Mouse (Mus musculus) neural tube, embryonic 12.5 days (tissue): Measurements from ENCODE around the gene Zfp704. TPM values are rescaled to one million over a fixed set of nuclear protein-coding genes. Genes with fewer than 3 reads are reported as not detected.

Experiments used
- ATAC-seq: fragments of 200-750 bp; cut with Nextera tagmentation; 2 replicates; pipeline ENCODE4 v1.8.0; 2017; ENCODE audit warnings: low read depth, mild to moderate bottlenecking, moderate TSS enrichment, moderate library complexity; ENCODE audit not compliant: low FRiP score
- H3K27ac ChIP-seq: fragments of 300-500 bp; sonication (generic); 2 replicates; pipeline ENCODE4 v1.5.1; 2016
- H3K27me3 ChIP-seq: fragments of 300-500 bp; sonication (generic); replicated peaks from 2 replicates; pipeline ENCODE4 v1.6.1; 2016; ENCODE audit warnings: mild to moderate bottlenecking
- H3K36me3 ChIP-seq: fragments of 300-500 bp; sonication (generic); 2 replicates; pipeline ENCODE4 v1.6.1; 2016; ENCODE audit warnings: mild to moderate bottlenecking
- H3K4me1 ChIP-seq: fragments of 300-500 bp; sonication (generic); 2 replicates; pipeline ENCODE4 v1.6.1; 2016
- H3K4me2 ChIP-seq: fragments of 300-500 bp; sonication (generic); replicated peaks from 2 replicates; pipeline ENCODE4 v1.6.1; 2016; ENCODE audit warnings: mild to moderate bottlenecking
- H3K4me3 ChIP-seq: fragments of 300-500 bp; sonication (generic); 2 replicates; pipeline ENCODE4 v1.5.1; 2016
- H3K9ac ChIP-seq: fragments of 300-500 bp; sonication (generic); 2 replicates; pipeline ENCODE4 v1.6.1; 2016; ENCODE audit warnings: mild to moderate bottlenecking
- H3K9me3 ChIP-seq: fragments of 300-500 bp; sonication (generic); 2 replicates; pipeline ENCODE4 v1.6.1; 2016; ENCODE audit warnings: mild to moderate bottlenecking
- WGBS: fragments of 180-500 bp; shearing (Covaris S2); methylation state at CpG from one replicate; pipeline ENCODE4 v1.1.7; 2016; 5-methylcytosine and 5-hydroxymethylcytosine counted together
- polyA plus RNA-seq: library from polyadenylated mRNA; unstranded; fragments of >200 nt; fragmentation: Nextera tagmentation; extraction: Ambion mirVana; gene quantifications from 2 replicates; pipeline ENCODE4 v1.2.1, GENCODE M21; 2016

The Zfp704 gene
- polyA plus RNA-seq, 1 experiment from 2014 or later = 7.0 TPM

DNA sequence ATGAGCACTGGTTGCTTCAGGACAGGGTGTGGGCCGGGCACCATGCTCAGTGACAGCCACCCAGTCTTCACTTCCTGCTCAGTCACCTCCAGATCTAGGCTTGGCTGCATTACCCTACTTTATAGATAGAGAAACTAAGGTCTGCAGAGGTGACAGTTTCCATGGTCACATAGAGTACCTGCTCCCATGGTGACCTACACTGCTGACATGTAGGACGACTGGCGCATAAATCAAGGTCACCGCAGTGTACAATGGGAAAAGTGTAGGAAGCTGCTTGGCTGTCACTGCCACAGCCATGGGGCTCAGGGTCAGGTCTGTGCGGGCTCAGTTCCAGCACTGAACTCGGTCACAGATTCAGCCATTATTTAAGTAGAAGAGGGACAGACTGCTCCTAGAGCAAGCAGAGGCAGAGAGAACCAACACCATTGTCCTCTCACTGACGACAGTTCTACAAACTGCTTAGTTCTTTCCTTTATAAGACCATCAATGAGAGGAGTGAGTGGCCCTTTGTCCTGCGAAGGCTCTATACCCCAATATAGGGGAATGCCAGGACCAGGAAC lies 109.8 kb downstream of the Zfp704 start:
- Histone ChIP-seq H3K9ac (no peak overlapping the region), H3K9me3 (no peaks in the 10 kb centered on the region), H3K4me2 (no peak overlapping the region; the same call in 1 of the 2 replicates), H3K27ac (peak overlapping the region; percentile 15; the same call in 1 of the 2 replicates), H3K36me3 (no peaks in the 10 kb centered on the region), H3K4me3 (no peak overlapping the region), H3K4me1 (peaks cover 19% of the 10 kb centered on the region), H3K27me3 (no peaks in the 10 kb centered on the region)
- peak; percentile 78 for ATAC-seq
- 37% methylated on average over 8 of the region's 8 CpGs for WGBS

DNA sequence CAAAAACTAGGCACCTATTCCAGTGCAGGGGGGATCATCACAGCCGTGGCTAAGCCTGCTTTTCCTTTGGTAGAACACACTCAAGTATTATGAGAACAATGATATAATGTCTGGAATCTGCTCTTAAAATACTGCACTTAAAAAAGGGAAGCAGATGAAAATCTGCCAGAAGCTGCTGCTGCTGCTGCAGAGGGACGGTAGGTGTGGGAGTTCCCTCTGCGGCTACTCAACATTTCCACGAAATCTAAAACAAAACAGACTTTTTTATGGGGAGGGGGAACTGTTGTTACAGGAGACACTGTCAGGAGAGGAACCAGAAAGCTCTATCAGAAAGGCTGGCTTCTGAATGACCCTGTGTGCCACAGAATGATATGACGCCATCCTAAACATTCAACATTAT lies 110.4 kb downstream of the Zfp704 start:
- Histone ChIP-seq H3K4me2 (no peak overlapping the region), H3K9me3 (no peaks in the 10 kb centered on the region), H3K27ac (0 out of 2 replicates have a peak overlapping the region, but pooled peaks have one; percentile 15), H3K9ac (no peak overlapping the region), H3K27me3 (no peaks in the 10 kb centered on the region), H3K4me3 (no peak overlapping the region), H3K4me1 (peaks cover 19% of the 10 kb centered on the region), H3K36me3 (no peaks in the 10 kb centered on the region)
- ATAC-seq = no peak
- 55% methylated on average over 5 of the region's 5 CpGs for WGBS

DNA sequence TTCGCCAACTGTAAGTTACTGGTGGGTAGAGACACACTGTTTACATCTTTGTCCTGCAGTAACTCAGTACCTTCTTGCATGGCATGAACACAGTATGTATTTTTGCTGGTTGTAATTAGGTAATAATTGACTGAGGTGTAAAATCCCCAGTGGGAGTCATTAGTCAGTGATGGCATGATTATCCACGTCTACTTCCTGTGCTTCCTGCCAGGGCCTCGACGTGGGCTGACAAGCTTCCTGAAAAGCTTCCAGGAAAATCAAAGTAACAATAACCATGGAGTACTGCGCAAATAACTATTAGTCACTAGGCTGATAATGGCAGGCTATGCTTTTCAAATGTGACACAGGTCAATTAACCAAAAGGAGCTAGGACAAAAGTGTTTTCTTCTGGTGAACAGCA lies 112.6 kb downstream of the Zfp704 start:
- no peaks in the 10 kb centered on the region for H3K9me3 ChIP-seq
- WGBS = 35% methylated on average over 5 of the region's 5 CpGs
- no peak overlapping the region for H3K4me2 ChIP-seq
- no peak overlapping the region for H3K9ac ChIP-seq
- no peak overlapping the region for H3K4me3 ChIP-seq
- no peak overlapping the region for H3K27ac ChIP-seq
- H3K27me3 ChIP-seq = no peaks in the 10 kb centered on the region
- no peaks in the 10 kb centered on the region for H3K36me3 ChIP-seq
- ATAC-seq = no peak
- H3K4me1 ChIP-seq = peaks cover 19% of the 10 kb centered on the region

DNA sequence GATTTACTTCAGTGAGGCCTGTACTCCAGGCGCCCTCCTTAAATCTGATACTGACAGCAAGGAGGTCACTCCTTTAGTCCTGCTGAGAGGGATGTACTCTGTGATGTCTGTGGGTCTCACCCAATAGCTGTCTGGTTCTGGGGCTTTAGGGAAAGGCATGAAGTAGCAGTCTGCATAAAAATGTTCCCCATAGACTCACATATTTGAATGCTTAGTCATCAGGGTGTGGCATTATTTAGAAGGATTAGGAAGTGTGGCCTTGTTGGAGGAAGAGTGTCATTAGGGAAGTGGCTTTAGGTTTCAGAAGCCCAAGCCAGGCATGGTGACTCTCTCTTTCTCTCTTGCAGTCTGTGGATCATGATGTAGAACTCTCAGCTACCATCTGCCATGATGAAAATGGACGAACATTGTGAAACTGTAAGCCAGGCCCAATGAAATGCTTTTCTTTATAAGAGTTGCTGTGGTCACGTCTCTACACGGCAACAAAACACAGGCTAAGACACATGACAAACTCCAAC lies 118.1 kb downstream of the Zfp704 start:
- no peaks in the 10 kb centered on the region for H3K4me1 ChIP-seq
- no peaks in the 10 kb centered on the region for H3K9me3 ChIP-seq
- H3K4me3 ChIP-seq = no peak overlapping the region
- H3K27ac ChIP-seq = no peak overlapping the region
- 85% methylated on average over 4 of the region's 4 CpGs for WGBS
- H3K36me3 ChIP-seq = no peaks in the 10 kb centered on the region
- no peak for ATAC-seq
- no peak overlapping the region for H3K4me2 ChIP-seq
- no peaks in the 10 kb centered on the region for H3K27me3 ChIP-seq
- H3K9ac ChIP-seq = no peak overlapping the region

DNA sequence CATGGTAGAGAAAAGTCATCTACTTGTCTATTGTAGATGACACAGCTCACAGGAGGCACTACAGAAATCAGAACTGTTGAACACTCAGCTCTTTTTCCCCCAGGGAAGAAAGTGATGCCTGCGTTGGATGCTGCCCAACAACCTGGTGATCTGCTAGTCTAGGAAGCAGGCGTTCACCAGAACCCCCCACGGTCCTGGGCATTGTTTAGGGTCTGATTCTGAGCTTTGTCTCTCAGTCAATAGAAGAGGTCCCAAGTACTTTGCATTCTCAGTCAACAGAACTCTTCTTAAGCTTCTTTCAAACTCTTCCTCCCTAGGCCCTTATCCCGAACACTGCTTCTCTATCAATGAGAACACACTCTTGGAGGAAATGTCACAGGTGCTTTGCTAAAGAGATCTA lies 122.2 kb downstream of the Zfp704 start:
- H3K9me3 ChIP-seq = no peaks in the 10 kb centered on the region
- no peaks in the 10 kb centered on the region for H3K4me1 ChIP-seq
- H3K4me3 ChIP-seq = no peak overlapping the region
- no peaks in the 10 kb centered on the region for H3K27me3 ChIP-seq
- no peak overlapping the region for H3K27ac ChIP-seq
- no peak overlapping the region for H3K9ac ChIP-seq
- H3K36me3 ChIP-seq = no peaks in the 10 kb centered on the region
- H3K4me2 ChIP-seq = no peak overlapping the region
- WGBS = 84% methylated on average over 4 of the region's 4 CpGs
- no peak for ATAC-seq

DNA sequence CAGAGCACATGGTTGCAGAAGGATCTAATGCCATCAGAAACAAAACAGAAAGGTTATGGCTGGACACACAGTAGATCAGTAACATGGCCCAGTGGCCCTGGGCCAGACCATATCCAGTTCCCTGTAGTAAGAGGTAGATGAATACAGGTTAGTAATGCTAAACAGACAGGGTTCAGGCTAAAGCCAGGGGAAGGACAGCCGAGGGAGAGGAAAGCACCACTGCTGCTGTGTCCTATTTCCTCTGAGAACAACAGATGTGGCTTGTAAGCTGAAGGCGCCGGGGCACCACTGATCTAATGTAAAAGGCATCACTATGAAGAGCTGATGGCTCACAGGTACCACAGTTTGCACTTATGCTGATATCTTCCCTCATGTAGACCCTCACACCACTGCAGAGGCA lies 124.4 kb downstream of the Zfp704 start:
- WGBS = 91% methylated on average over 3 of the region's 3 CpGs
- H3K4me2 ChIP-seq = no peak overlapping the region
- H3K4me1 ChIP-seq = no peaks in the 10 kb centered on the region
- no peak overlapping the region for H3K27ac ChIP-seq
- no peak overlapping the region for H3K4me3 ChIP-seq
- no peaks in the 10 kb centered on the region for H3K9me3 ChIP-seq
- no peak for ATAC-seq
- no peak overlapping the region for H3K9ac ChIP-seq
- no peaks in the 10 kb centered on the region for H3K36me3 ChIP-seq
- no peaks in the 10 kb centered on the region for H3K27me3 ChIP-seq

DNA sequence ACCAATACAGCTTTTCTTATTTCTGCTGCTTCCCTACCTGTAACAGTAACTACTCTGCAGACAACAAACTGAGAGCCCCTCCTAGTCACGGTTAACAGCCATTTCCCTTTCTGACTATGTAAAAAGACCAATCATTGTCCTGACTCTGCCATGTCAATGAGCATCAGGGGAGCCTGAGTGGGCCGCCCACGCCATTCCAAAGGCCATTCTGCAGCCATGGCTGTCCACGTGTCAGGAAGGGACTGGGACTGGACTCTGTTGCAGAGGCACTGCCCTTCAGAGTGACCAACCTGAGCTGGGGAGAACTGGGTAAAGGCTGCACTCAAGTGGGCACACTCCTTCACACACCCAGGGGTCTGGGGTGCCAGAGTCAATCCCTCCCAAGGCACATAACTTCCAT lies 127.9 kb downstream of the Zfp704 start:
- WGBS = 82% methylated on average over 4 of the region's 4 CpGs
- no peaks in the 10 kb centered on the region for H3K9me3 ChIP-seq
- no peaks in the 10 kb centered on the region for H3K4me1 ChIP-seq
- H3K36me3 ChIP-seq = no peaks in the 10 kb centered on the region
- ATAC-seq = no peak
- H3K9ac ChIP-seq = no peak overlapping the region
- no peak overlapping the region for H3K27ac ChIP-seq
- no peak overlapping the region for H3K4me2 ChIP-seq
- H3K27me3 ChIP-seq = no peaks in the 10 kb centered on the region
- no peak overlapping the region for H3K4me3 ChIP-seq

DNA sequence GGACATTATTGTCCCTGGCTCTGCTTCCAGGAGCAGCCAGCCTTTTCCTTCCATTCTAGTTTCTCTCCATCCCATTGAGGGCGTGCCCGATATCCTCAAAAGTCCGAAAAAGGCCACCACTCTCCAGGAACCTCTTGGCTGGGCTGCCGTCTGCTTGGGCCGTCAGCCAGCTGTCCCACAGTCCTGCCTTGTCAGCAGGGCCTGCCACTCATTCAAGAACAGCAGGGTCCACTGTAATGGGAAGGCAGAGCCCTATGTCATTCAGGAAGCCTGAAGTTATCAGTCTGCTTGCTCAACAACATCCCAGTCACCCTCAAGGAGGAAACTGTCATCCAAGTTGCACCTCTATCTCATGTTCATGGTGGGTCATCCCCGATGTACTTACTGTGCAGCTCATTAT lies 128.5 kb downstream of the Zfp704 start:
- Histone ChIP-seq H3K9me3 (no peaks in the 10 kb centered on the region), H3K36me3 (no peaks in the 10 kb centered on the region), H3K27me3 (no peaks in the 10 kb centered on the region), H3K4me1 (no peaks in the 10 kb centered on the region), H3K9ac (no peak overlapping the region), H3K27ac (no peak overlapping the region), H3K4me2 (no peak overlapping the region), H3K4me3 (no peak overlapping the region)
- ATAC-seq = no peak
- 84% methylated on average over 6 of the region's 6 CpGs for WGBS

DNA sequence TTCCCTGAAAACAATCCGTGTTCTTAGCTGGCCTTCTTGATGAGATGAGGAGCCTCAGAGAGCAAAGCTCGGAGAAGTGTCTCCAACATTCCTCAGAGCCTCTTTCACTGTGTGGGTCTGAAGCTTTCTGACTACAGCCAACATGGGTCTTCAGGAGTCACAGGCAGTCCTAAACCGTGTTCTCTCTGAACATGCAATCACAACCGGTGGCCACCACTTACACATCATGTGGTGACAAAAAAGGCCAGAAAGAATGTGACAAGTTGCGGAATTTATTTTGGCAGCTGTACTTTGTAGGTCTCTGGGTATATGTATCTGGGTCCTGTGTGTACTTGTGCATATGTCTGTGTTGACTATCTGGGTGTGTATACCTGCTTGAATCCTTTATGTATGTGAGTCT lies 128.9 kb downstream of the Zfp704 start:
- Histone ChIP-seq H3K27ac (no peak overlapping the region), H3K36me3 (no peaks in the 10 kb centered on the region), H3K4me1 (no peaks in the 10 kb centered on the region), H3K9ac (no peak overlapping the region), H3K9me3 (no peaks in the 10 kb centered on the region), H3K4me3 (no peak overlapping the region), H3K27me3 (no peaks in the 10 kb centered on the region), H3K4me2 (no peak overlapping the region)
- WGBS = 91% methylated on average over 5 of the region's 5 CpGs
- no peak for ATAC-seq

DNA sequence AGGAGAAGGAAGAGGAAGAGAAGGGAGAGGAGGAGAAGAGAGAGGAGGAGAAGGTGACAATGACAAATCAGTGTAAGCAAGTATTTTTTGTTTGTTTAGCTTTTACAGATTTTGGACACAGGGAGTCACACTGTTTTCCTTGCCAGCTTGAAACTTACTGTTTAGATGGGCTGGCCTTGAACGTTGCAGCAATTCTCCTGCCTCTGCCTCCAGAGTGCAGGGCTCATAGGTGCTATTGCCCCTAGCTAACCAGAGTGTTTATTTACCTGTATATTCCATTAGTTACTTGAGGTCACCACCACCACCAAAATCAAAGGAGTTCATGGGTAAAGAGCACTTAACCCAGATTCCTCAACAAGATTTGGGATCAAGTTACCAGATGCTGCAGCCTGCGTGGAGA lies 132.5 kb downstream of the Zfp704 start:
- Histone ChIP-seq H3K4me3 (no peak overlapping the region), H3K27me3 (no peaks in the 10 kb centered on the region), H3K9me3 (no peaks in the 10 kb centered on the region), H3K4me2 (no peak overlapping the region), H3K36me3 (no peaks in the 10 kb centered on the region; the same call in 1 of the 2 replicates), H3K27ac (no peak overlapping the region), H3K4me1 (no peaks in the 10 kb centered on the region), H3K9ac (no peak overlapping the region)
- 92% methylated on average over 2 of the region's 2 CpGs for WGBS
- no peak for ATAC-seq

DNA sequence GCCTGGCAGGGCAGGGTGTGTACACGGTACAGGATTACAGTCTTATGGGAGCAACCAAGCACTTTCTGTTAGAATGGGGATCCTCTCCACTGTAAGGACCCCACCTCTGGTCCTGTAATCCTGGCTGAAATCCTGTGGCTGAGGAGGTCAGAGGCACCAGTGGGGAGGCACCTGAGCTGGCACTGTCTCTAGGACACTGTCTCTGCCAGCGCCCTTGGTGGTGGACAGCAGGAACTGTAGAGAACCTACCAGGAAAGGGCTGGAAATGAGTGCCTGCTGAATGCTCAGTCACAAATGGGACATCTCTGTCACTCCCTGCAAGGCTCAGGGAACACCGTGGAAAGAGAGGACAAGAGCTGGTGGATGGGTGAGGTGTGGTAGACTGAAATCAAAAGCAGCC lies 133.5 kb downstream of the Zfp704 start:
- 94% methylated on average over 3 of the region's 3 CpGs for WGBS
- H3K4me3 ChIP-seq = no peak overlapping the region
- H3K27me3 ChIP-seq = no peaks in the 10 kb centered on the region
- H3K4me1 ChIP-seq = no peaks in the 10 kb centered on the region
- H3K9ac ChIP-seq = no peak overlapping the region
- H3K36me3 ChIP-seq = no peaks in the 10 kb centered on the region; the same call in 1 of the 2 replicates
- H3K27ac ChIP-seq = no peak overlapping the region
- no peak for ATAC-seq
- H3K4me2 ChIP-seq = no peak overlapping the region
- H3K9me3 ChIP-seq = no peaks in the 10 kb centered on the region

DNA sequence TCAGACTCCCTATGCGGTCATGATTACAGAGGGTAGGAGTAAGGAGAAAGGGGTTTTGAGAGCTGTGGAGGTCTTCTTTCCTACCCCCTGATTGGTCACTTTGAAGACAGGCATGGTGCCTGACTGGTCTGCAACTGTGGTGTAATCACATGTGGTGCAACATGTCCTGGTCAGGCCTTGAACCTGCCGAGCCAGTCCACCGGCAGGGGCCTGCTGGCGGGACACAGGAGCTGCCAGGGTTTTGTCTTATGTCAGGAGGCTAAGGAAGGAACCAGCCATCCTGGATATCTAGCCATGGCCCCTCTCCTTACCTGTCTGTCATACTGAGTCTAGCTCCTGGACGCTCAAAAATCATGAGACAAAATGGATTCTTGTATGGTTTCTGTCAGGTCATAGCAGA lies 134.4 kb downstream of the Zfp704 start:
- ATAC-seq = no peak
- Histone ChIP-seq H3K36me3 (no peaks in the 10 kb centered on the region; the same call in none of the 2 replicates), H3K9me3 (no peaks in the 10 kb centered on the region), H3K9ac (no peak overlapping the region), H3K4me1 (no peaks in the 10 kb centered on the region), H3K4me2 (no peak overlapping the region), H3K27ac (no peak overlapping the region), H3K4me3 (no peak overlapping the region), H3K27me3 (no peaks in the 10 kb centered on the region)
- 87% methylated on average over 5 of the region's 5 CpGs for WGBS

DNA sequence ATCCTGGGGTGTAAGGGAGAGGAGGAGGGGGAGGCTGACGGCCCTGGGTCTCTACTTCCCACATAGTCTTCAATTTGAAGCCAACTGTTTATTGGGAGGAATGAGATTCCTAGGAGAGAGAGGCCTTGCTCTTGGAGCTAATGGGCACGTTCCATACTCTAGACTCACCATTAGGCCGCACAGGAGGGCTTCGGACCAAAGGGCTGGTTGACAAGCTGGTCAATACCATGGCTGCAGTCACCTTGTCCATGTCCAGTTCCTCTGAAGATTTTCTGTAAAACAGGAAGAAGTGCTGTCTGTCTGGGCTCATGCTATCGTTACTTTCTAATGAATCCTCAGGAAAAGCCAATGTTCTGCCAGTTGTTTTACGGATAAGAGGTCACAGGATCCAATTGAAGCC lies 135.6 kb downstream of the Zfp704 start:
- Histone ChIP-seq H3K27me3 (no peaks in the 10 kb centered on the region), H3K27ac (no peak overlapping the region), H3K9me3 (no peaks in the 10 kb centered on the region), H3K9ac (no peak overlapping the region), H3K4me3 (no peak overlapping the region), H3K4me2 (no peak overlapping the region), H3K4me1 (no peaks in the 10 kb centered on the region), H3K36me3 (no peaks in the 10 kb centered on the region; the same call in none of the 2 replicates)
- WGBS = 96% methylated on average over 6 of the region's 6 CpGs
- ATAC-seq = no peak
